Mouse (Mus musculus) embryonic facial prominence, embryonic 10.5 days (tissue): Measurements from ENCODE around the gene Ifna6. TPM values are rescaled to one million over a fixed set of nuclear protein-coding genes. Genes with fewer than 3 reads are reported as not detected.
"Not testable (repeated sequence)": the region's sequence is repeated elsewhere in the genome, so short reads cannot be mapped to it uniquely, and the experiment has no call there.

Experiments used
- DNase-seq: peaks from one replicate; pipeline ENCODE4 v3.0.0-alpha.2; 2017; ENCODE audit warnings: low spot score
- H3K27ac ChIP-seq: fragments of 300-500 bp; sonication (generic); replicated peaks from 2 replicates; pipeline ENCODE4 v1.5.1; 2016; ENCODE audit warnings: mild to moderate bottlenecking
- H3K27me3 ChIP-seq: fragments of 300-500 bp; sonication (generic); replicated peaks from 2 replicates; pipeline ENCODE4 v1.6.1; 2016; ENCODE audit warnings: low read depth, mild to moderate bottlenecking; ENCODE audit not compliant: poor library complexity, severe bottlenecking
- H3K36me3 ChIP-seq: fragments of 300-500 bp; sonication (generic); replicated peaks from 2 replicates; pipeline ENCODE4 v1.6.1; 2016; ENCODE audit warnings: mild to moderate bottlenecking, moderate library complexity
- H3K4me1 ChIP-seq: fragments of 300-500 bp; sonication (generic); 2 replicates; pipeline ENCODE4 v1.6.1; 2016
- H3K4me3 ChIP-seq: fragments of 300-500 bp; sonication (generic); 2 replicates; pipeline ENCODE4 v1.5.1; 2016; ENCODE audit warnings: mild to moderate bottlenecking, moderate library complexity
- H3K9me3 ChIP-seq: fragments of 300-500 bp; sonication (generic); 2 replicates; pipeline ENCODE4 v1.6.1; 2016; ENCODE audit warnings: mild to moderate bottlenecking
- WGBS: fragments of 180-500 bp; shearing (Covaris S2); methylation state at CpG from one replicate; pipeline ENCODE4 v1.1.7; 2016; 5-methylcytosine and 5-hydroxymethylcytosine counted together
- polyA plus RNA-seq: library from polyadenylated mRNA; unstranded; fragments of >200 nt; fragmentation: Nextera tagmentation; extraction: Ambion mirVana; gene quantifications from 2 replicates; pipeline ENCODE4 v1.2.1, GENCODE M21; 2016

The Ifna6 gene
- polyA plus RNA-seq: not detected in 2 replicates

DNA sequence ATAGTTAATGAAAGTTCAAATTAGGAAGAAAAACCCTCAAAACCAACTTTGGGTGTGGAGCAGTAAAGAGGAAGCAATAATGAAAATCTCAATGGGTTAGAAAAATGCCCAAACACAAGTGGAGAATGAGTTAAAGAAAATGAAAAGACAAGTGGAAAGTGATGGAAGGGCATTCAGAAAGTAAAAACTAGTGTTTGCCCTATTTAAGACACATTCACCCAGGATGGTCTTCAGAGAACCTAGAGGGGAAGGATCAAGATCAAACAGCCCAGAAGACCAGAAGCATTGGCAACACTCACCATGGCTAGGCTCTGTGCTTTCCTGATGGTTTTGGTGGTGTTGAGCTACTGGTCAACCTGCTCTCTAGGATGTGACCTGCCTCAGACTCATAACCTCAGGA is at the start of gene Ifna6:
Gene Ifna6 (plus strand): TSS at position 301 of the 400 bp plus-strand sequence.
- not testable (repeated sequence) for H3K4me1 ChIP-seq, H3K36me3 ChIP-seq, H3K4me3 ChIP-seq, DNase-seq, H3K9me3 ChIP-seq, H3K27me3 ChIP-seq, H3K27ac ChIP-seq

GRCm38 (mm10) chr4:88779550-88779949 is 47.7 kb upstream of the Ifna6 start, which contains the start of gene Gm13272:
Gene Gm13272 (plus strand): TSS chr4:88779850.
- not testable (repeated sequence) for H3K27ac ChIP-seq, H3K4me3 ChIP-seq, DNase-seq, H3K36me3 ChIP-seq, H3K9me3 ChIP-seq, H3K4me1 ChIP-seq, H3K27me3 ChIP-seq
- no CpG with 5 or more reads among the region's 29 CpGs for WGBS

DNA sequence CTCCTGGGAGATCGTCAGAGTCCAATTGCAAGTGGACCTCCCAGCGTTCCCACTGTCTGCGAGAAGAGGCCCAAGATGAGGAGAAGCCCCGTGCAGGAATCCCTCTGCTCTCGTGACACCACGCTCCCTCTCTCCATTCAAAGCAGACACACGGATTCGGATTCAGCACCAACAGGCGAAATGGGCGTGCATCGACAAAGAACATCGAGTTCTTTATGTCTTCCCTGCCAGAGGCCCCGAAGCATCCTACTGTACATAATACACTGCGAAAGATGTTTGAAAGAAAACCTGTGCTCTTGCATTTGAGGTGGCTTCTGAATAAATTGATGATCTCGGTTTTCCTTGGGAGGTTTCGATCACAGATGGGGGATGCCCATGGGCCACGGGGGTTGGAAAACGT is 46.9 kb upstream of the Ifna6 start:
- not testable (repeated sequence) for H3K9me3 ChIP-seq, H3K4me3 ChIP-seq, H3K4me1 ChIP-seq, H3K27me3 ChIP-seq, DNase-seq, H3K27ac ChIP-seq, H3K36me3 ChIP-seq
- 42% methylated on average over 16 of the region's 18 CpGs for WGBS

GRCm38 (mm10) chr4:88781831-88782230 is 45.4 kb upstream of the Ifna6 start, which contains the start of gene Ifnz:
Gene Ifnz (plus strand): TSS chr4:88782131.
- not testable (repeated sequence) for H3K36me3 ChIP-seq, H3K27ac ChIP-seq, DNase-seq, H3K4me1 ChIP-seq, H3K27me3 ChIP-seq, H3K9me3 ChIP-seq
- WGBS: 24% methylated on average over 5 of the region's 7 CpGs
- H3K4me3 ChIP-seq: peak within 1 kb of the TSS; percentile 40; the same call in 1 of the 2 replicates

DNA sequence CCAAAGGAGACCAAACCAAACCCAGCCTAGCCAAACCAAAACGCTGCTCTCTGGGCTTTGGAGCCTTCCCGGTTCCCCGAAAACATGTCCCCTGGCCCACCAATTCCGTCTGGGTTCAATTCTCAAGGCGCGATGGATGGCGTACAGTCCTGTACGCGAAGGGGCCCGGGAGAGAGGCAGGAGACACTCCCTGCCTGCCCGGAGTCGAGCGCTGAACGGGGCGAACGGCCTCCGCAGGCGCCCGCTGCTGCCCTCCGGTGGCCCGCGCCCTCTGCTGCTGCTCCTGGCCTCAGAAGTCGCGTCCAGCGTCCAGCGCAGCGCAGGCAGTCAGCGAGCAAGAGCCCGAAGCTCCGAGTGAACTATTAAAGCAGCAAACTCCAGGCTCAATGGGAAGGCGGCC is 44.9 kb upstream of the Ifna6 start:
- H3K4me3 ChIP-seq: peak overlapping the region; percentile 40; the same call in 1 of the 2 replicates
- not testable (repeated sequence) for H3K36me3 ChIP-seq, H3K27me3 ChIP-seq, DNase-seq, H3K9me3 ChIP-seq, H3K4me1 ChIP-seq, H3K27ac ChIP-seq
- WGBS: 2% methylated on average over 15 of the region's 31 CpGs

GRCm38 (mm10) chr4:88785409-88785808 is 41.8 kb upstream of the Ifna6 start, which contains the start of gene Gm13276:
Gene Gm13276 (plus strand): TSS chr4:88785709.
- not testable (repeated sequence) for H3K4me1 ChIP-seq, H3K4me3 ChIP-seq, H3K27ac ChIP-seq, H3K36me3 ChIP-seq, DNase-seq, H3K9me3 ChIP-seq, H3K27me3 ChIP-seq
- WGBS: no CpG with 5 or more reads among the region's 27 CpGs

GRCm38 (mm10) chr4:88788402-88788801 is 38.8 kb upstream of the Ifna6 start, which contains the start of gene Gm13277:
Gene Gm13277 (plus strand): TSS chr4:88788632.
- H3K27me3 ChIP-seq, H3K36me3 ChIP-seq, H3K4me3 ChIP-seq, H3K4me1 ChIP-seq, H3K27ac ChIP-seq, DNase-seq, H3K9me3 ChIP-seq: not testable (repeated sequence)
- 0% methylated on average over 4 of the region's 28 CpGs for WGBS

GRCm38 (mm10) chr4:88791250-88791649 is 36.0 kb upstream of the Ifna6 start, which contains the start of gene Gm13278:
Gene Gm13278 (plus strand): TSS chr4:88791550.
- H3K27ac ChIP-seq, DNase-seq, H3K4me1 ChIP-seq, H3K4me3 ChIP-seq, H3K9me3 ChIP-seq, H3K27me3 ChIP-seq, H3K36me3 ChIP-seq: not testable (repeated sequence)
- WGBS: no CpG with 5 or more reads among the region's 28 CpGs

- H3K36me3 ChIP-seq, H3K27ac ChIP-seq, H3K9me3 ChIP-seq, H3K4me3 ChIP-seq, H3K27me3 ChIP-seq, DNase-seq, H3K4me1 ChIP-seq: not testable (repeated sequence)
- WGBS: 2% methylated on average over 19 of the region's 52 CpGs
Measured at GRCm38 (mm10) chr4:88793936-88794675, 33.1 kb upstream of the Ifna6 start, which contains the start of gene Gm13275. Gene Gm13275 (plus strand): TSS chr4:88794487.

DNA sequence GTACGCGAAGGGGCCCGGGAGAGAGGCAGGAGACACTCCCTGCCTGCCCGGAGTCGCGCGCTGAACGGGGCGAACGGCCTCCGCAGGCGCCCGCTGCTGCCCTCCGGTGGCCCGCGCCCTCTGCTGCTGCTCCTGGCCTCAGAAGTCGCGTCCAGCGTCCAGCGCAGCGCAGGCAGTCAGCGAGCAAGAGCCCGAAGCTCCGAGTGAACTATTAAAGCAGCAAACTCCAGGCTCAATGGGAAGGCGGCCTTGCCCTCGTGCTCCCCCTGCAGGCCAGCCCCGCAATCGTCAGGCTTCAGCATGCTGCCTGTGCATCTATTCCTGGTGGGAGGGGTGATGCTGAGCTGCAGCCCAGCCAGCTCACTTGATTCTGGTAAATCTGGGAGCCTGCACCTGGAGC is 30.1 kb upstream of the Ifna6 start, which contains the start of gene Gm13279:
Gene Gm13279 (plus strand): TSS at position 301 of the 400 bp plus-strand sequence.
- WGBS: no CpG with 5 or more reads among the region's 28 CpGs
- not testable (repeated sequence) for DNase-seq, H3K27me3 ChIP-seq, H3K4me3 ChIP-seq, H3K9me3 ChIP-seq, H3K36me3 ChIP-seq, H3K27ac ChIP-seq, H3K4me1 ChIP-seq

DNA sequence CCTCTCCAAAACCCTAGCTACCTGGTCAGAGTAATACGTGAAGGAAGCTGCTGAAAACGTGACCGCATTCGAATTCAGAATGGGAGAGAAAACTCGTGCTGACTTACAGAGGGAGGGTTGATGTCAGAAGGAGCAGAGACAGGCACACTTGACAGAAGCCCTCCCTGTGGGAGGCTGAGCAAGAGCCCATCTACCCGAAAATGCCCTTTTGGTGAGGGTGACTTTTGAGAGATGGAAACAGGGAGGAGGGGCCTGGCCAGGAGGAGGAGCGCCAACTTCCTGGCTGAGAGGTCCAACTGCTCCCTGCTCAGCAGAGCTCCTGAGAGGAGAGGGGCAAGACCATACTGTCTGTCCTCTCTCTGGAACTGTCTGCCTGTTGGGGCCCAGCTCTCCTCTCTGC is 27.9 kb upstream of the Ifna6 start, which contains the start of gene Gm13285:
Gene Gm13285 (plus strand): TSS at position 301 of the 400 bp plus-strand sequence.
- H3K27me3 ChIP-seq, H3K4me1 ChIP-seq, H3K36me3 ChIP-seq, H3K4me3 ChIP-seq, H3K27ac ChIP-seq, H3K9me3 ChIP-seq, DNase-seq: not testable (repeated sequence)
- WGBS: 9% methylated on average over 6 of the region's 7 CpGs

- not testable (repeated sequence) for H3K9me3 ChIP-seq, H3K4me3 ChIP-seq, H3K27ac ChIP-seq, H3K4me1 ChIP-seq, DNase-seq, H3K36me3 ChIP-seq
- peaks cover 13% of the 10 kb centered on the region for H3K27me3 ChIP-seq
- no CpG with 5 or more reads among the region's 29 CpGs for WGBS
Measured at GRCm38 (mm10) chr4:88802954-88803353, 24.3 kb upstream of the Ifna6 start, which contains the start of gene Gm13287. Gene Gm13287 (plus strand): TSS chr4:88803254.

GRCm38 (mm10) chr4:88805231-88805630 is 22.0 kb upstream of the Ifna6 start, which contains the start of gene Gm13288:
Gene Gm13288 (plus strand): TSS chr4:88805531.
- WGBS: no CpG with 5 or more reads among the region's 8 CpGs
- H3K4me3 ChIP-seq: peak within 1 kb of the TSS; percentile 43; the same call in 1 of the 2 replicates

More at GRCm38 (mm10) chr4:88805231-88805630, 22.0 kb upstream of the Ifna6 start, which contains the start of gene Gm13288:
- H3K27me3 ChIP-seq: peaks cover 14% of the 10 kb centered on the region
- not testable (repeated sequence) for H3K27ac ChIP-seq, H3K9me3 ChIP-seq, H3K36me3 ChIP-seq, H3K4me1 ChIP-seq, DNase-seq
